Mouse (Mus musculus): Measurements from ENCODE around the gene Gm48551. TPM values are rescaled to one million over a fixed set of nuclear protein-coding genes. Genes with fewer than 3 reads are reported as not detected.
A peak's percentile ranks its signal among the peaks of the same experiment; 100 is the strongest.

The Gm48551 gene
- total RNA-seq, 1 experiment = 1.8 TPM

DNA sequence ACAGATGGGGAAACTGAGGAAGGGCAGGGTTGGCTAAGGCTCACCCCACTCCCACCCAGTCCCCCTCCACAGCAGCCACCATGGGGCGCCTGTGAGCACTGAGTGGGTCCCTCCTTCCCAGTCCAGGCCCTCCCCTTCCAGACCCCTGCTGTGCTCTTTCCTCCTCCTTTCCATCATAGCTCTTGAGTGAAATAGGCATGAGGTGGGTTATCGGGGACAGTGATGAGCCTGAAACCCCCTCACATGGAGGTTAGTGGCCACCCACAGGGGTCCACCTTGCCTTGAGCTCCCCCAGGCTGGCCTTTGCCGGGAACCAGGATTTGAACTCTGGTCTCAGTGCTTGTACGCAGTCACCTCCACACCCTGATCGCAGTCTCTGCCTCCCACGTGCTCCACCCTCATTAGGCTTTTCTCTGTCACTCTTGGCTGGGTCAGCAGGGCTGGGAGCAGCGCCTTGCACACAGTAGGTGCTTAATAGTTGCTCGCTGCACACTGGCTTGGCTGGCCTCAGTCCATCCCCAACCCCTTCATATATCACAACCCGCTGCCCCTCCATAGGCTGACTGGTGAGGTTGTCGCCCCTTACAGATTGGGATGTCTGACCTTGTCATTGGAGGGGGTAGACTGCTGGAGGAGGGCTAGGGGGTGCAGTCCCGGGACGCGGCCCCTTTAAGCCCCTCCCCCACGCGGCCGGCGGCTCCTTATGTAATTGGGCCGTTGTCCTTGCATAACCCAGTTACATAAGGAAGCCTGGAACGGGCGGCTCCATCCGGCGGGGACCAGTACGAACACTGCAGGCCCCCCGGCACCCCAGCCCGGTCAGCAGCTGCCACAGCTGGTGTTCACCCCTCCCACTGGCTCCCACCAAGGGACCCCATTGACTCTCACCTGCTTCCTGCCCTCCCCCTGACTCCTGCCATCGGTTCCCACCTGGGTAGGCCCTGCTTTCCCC lies 29.3 kb downstream of the Gm48551 start:
- H3K27ac ChIP-seq (ENCODE audit: insufficient read depth, low read depth, low read length, poor library complexity, severe bottlenecking) = peak overlapping the region; percentile 40
- TF ChIP-seq HCFC1 (IDR thresholded peaks at IDR 0.05; ENCODE audit: borderline replicate concordance, insufficient read depth, low read length) (0 out of 2 replicates have a peak, but pooled peaks have one; percentile 4), CHD2 (IDR thresholded peaks at IDR 0.05; ENCODE audit: low read depth, low read length) (no peak), MAFK (IDR thresholded peaks at IDR 0.05; ENCODE audit: insufficient read depth, low read depth, low read length) (no peak)
- H3K4me1 ChIP-seq (ENCODE audit: control insufficient read depth in 2 of 2, insufficient read depth in 2 of 2, low read length in 2 of 2, poor library complexity in 1 of 2) = peaks cover 4 to 76% of the 10 kb centered on the region in 2 experiments
- H3K9ac ChIP-seq (ENCODE audit: insufficient read depth, low read depth, low read length, poor library complexity, severe bottlenecking) = peak overlapping the region; percentile 11; the same call in 1 of the 2 replicates
- H3K9me3 ChIP-seq (ENCODE audit: control insufficient read depth, insufficient read depth, low read depth, low read length) = no peaks in the 10 kb centered on the region
- in situ Hi-C loops (cut with MboI; ENCODE audit: low sequenced_read_pairs in 2 of 2, unreplicated experiment in 2 of 2) = no loop called here
- peak overlapping the region; percentile 25 to 40 for H3K4me3 ChIP-seq (ENCODE audit: insufficient read depth in 1 of 2, low read depth in 1 of 2, low read length in 2 of 2, poor library complexity in 1 of 2, severe bottlenecking in 1 of 2)
- no peak for DNase-seq (ENCODE audit: low read depth, low spot score)
- peaks cover 5% of the 10 kb centered on the region; the same call in 1 of the 2 replicates for H3K36me3 ChIP-seq (ENCODE audit: control insufficient read depth, insufficient read depth, low read length, poor library complexity, severe bottlenecking)

DNA sequence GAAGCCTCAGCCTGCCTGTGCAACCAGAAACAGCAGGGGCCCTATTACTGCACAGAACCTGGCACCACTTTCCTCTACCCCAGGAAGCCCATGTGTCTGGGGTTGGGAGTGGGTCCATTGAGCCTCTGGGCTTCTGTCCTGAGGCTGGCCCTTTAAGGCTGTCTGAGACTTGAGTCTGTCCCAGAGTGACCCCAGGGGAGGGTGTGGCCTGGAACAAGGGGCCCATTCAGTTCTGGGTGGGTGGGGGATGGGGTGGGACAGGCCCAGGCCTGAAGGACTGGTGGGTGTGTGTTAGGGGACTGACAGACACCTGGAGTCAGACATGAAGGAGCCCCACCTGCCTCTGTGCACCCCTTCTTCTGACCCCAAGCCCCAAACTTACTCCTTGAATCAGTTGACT lies 30.4 kb downstream of the Gm48551 start:
- DNase-seq (ENCODE audit: low read depth, low spot score) = no peak
- Histone ChIP-seq H3K4me1 (ENCODE audit: control insufficient read depth in 2 of 2, insufficient read depth in 2 of 2, low read length in 2 of 2, poor library complexity in 1 of 2) (peaks cover 8 to 79% of the 10 kb centered on the region in 2 experiments), H3K9me3 (ENCODE audit: control insufficient read depth, insufficient read depth, low read depth, low read length) (no peaks in the 10 kb centered on the region), H3K9ac (ENCODE audit: insufficient read depth, low read depth, low read length, poor library complexity, severe bottlenecking) (no peak overlapping the region), H3K36me3 (ENCODE audit: control insufficient read depth, insufficient read depth, low read length, poor library complexity, severe bottlenecking) (peaks cover 5% of the 10 kb centered on the region; the same call in 1 of the 2 replicates), H3K4me3 (ENCODE audit: insufficient read depth in 1 of 2, low read depth in 1 of 2, low read length in 2 of 2, poor library complexity in 1 of 2, severe bottlenecking in 1 of 2) (peak overlapping the region in 1 of 2 experiments; percentile 25; a peak in 1 of 4 replicates), H3K27ac (ENCODE audit: insufficient read depth, low read depth, low read length, poor library complexity, severe bottlenecking) (no peak overlapping the region; the same call in 1 of the 2 replicates)
- in situ Hi-C loops (cut with MboI; ENCODE audit: low sequenced_read_pairs in 2 of 2, unreplicated experiment in 2 of 2) = no loop called here
- TF ChIP-seq ZC3H11A (IDR thresholded peaks at IDR 0.05; ENCODE audit: borderline replicate concordance, low read depth, low read length) (no peak), CHD2 (IDR thresholded peaks at IDR 0.05; ENCODE audit: low read depth, low read length) (no peak), MAFK (IDR thresholded peaks at IDR 0.05; ENCODE audit: insufficient read depth, low read depth, low read length) (no peak), ZNF384 (IDR thresholded peaks at IDR 0.05; ENCODE audit: low read depth, low read length) (no peak), HCFC1 (IDR thresholded peaks at IDR 0.05; ENCODE audit: borderline replicate concordance, insufficient read depth, low read length) (no peak)

DNA sequence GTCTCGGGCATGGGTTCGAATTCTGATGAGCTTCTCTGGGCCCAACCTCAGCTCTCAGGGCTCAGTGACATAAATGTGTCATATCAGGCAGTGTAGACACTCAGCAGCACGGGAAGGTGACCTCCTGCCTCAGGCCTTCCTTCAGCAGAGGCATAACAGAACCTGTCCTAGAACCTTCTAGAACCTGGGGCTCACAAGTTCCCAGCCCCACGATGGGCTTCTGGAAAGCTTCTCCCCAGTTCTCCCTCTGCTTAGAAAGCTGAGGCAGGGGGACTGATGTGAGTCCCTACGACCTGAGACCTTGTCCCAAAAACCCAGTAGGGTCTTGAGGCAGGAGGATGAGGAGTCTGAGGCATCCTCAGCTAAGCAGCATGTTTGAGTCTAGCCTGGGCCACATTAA lies 30.9 kb downstream of the Gm48551 start:
- no peak overlapping the region for H3K9ac ChIP-seq (ENCODE audit: insufficient read depth, low read depth, low read length, poor library complexity, severe bottlenecking)
- no peak for DNase-seq (ENCODE audit: low read depth, low spot score)
- no peak overlapping the region for H3K27ac ChIP-seq (ENCODE audit: insufficient read depth, low read depth, low read length, poor library complexity, severe bottlenecking)
- H3K4me3 ChIP-seq (ENCODE audit: insufficient read depth in 1 of 2, low read depth in 1 of 2, low read length in 2 of 2, poor library complexity in 1 of 2, severe bottlenecking in 1 of 2) = no peak overlapping the region
- peaks cover 5% of the 10 kb centered on the region; the same call in 1 of the 2 replicates for H3K36me3 ChIP-seq (ENCODE audit: control insufficient read depth, insufficient read depth, low read length, poor library complexity, severe bottlenecking)
- in situ Hi-C loops (cut with MboI; ENCODE audit: low sequenced_read_pairs in 2 of 2, unreplicated experiment in 2 of 2) = no loop called here
- H3K4me1 ChIP-seq (ENCODE audit: control insufficient read depth in 2 of 2, insufficient read depth in 2 of 2, low read length in 2 of 2, poor library complexity in 1 of 2) = peaks cover 8 to 78% of the 10 kb centered on the region in 2 experiments
- TF ChIP-seq ZNF384 (IDR thresholded peaks at IDR 0.05; ENCODE audit: low read depth, low read length) (no peak), CHD2 (IDR thresholded peaks at IDR 0.05; ENCODE audit: low read depth, low read length) (no peak), HCFC1 (IDR thresholded peaks at IDR 0.05; ENCODE audit: borderline replicate concordance, insufficient read depth, low read length) (no peak), MAFK (IDR thresholded peaks at IDR 0.05; ENCODE audit: insufficient read depth, low read depth, low read length) (no peak), ZC3H11A (IDR thresholded peaks at IDR 0.05; ENCODE audit: borderline replicate concordance, low read depth, low read length) (no peak)
- no peaks in the 10 kb centered on the region for H3K9me3 ChIP-seq (ENCODE audit: control insufficient read depth, insufficient read depth, low read depth, low read length)

DNA sequence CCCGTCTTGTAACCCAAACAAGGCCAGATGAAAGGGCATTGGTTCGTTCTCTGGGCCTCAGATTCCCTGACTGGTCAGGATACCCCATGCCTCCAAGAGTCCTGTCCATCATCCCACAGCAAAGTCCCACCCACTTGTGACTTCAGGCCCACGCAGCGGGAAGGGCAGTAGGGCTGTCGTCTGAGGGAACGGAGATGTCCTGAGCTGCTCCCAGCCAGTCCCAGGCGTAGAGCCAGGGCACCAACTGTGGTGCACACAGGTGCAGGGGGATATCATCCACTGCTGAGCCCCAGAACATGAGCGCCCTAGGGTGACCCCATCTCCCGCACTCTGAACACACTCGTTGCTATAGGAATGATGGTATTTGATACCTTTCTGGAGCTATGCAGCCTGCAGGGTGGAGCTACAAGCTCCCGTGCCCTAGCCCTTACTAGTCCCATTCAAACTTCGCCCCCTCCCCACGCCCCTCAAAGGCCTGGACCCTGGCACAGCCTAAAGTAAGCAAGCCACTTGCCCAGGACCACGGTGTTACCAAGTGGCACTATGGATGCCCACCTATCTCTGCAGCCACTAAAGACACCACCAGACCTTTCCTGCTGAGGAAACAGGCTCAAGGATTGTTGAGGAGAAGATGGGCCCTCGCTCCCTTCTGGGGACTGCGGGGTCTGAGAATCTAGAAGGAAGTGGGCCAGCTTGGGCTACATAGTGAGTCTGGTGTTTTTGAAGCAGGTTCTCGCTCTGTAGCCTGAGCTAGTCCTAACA lies 31.5 kb downstream of the Gm48551 start:
- Histone ChIP-seq H3K4me3 (ENCODE audit: insufficient read depth in 1 of 2, low read depth in 1 of 2, low read length in 2 of 2, poor library complexity in 1 of 2, severe bottlenecking in 1 of 2) (no peak overlapping the region), H3K36me3 (ENCODE audit: control insufficient read depth, insufficient read depth, low read length, poor library complexity, severe bottlenecking) (peaks cover 5% of the 10 kb centered on the region; the same call in 1 of the 2 replicates), H3K4me1 (ENCODE audit: control insufficient read depth in 2 of 2, insufficient read depth in 2 of 2, low read length in 2 of 2, poor library complexity in 1 of 2) (peaks cover 8 to 78% of the 10 kb centered on the region in 2 experiments), H3K9me3 (ENCODE audit: control insufficient read depth, insufficient read depth, low read depth, low read length) (no peaks in the 10 kb centered on the region), H3K27ac (ENCODE audit: insufficient read depth, low read depth, low read length, poor library complexity, severe bottlenecking) (no peak overlapping the region), H3K9ac (ENCODE audit: insufficient read depth, low read depth, low read length, poor library complexity, severe bottlenecking) (0 out of 2 replicates have a peak overlapping the region, but pooled peaks have one; percentile 4)
- no peak for TF ChIP-seq ZNF384 (IDR thresholded peaks at IDR 0.05; ENCODE audit: low read depth, low read length)
- no peak for TF ChIP-seq HCFC1 (IDR thresholded peaks at IDR 0.05; ENCODE audit: borderline replicate concordance, insufficient read depth, low read length)
- TF ChIP-seq MAFK (IDR thresholded peaks at IDR 0.05; ENCODE audit: insufficient read depth, low read depth, low read length) = no peak
- TF ChIP-seq ZC3H11A (IDR thresholded peaks at IDR 0.05; ENCODE audit: borderline replicate concordance, low read depth, low read length) = no peak
- no peak for TF ChIP-seq CHD2 (IDR thresholded peaks at IDR 0.05; ENCODE audit: low read depth, low read length)
- in situ Hi-C loops (cut with MboI; ENCODE audit: low sequenced_read_pairs in 2 of 2, unreplicated experiment in 2 of 2) = no loop called here
- DNase-seq (ENCODE audit: low read depth, low spot score) = no peak
